Mouse (Mus musculus) heart, embryonic 15.5 days (tissue): Measurements from ENCODE around the gene Afap1. TPM values are rescaled to one million over a fixed set of nuclear protein-coding genes. Genes with fewer than 3 reads are reported as not detected.

Source experiments
- ATAC-seq: fragments of 200-750 bp; cut with Nextera tagmentation; replicated peaks from 2 replicates; pipeline ENCODE4 v1.8.0; 2017; ENCODE audit warnings: low read depth, moderate TSS enrichment; ENCODE audit not compliant: insufficient number of reproducible peaks, insufficient read depth, low FRiP score
- H3K27ac ChIP-seq: fragments of 300-500 bp; sonication (generic); 2 replicates; pipeline ENCODE4 v1.5.1; 2015; ENCODE audit warnings: mild to moderate bottlenecking, inconsistent platforms
- H3K27me3 ChIP-seq: fragments of 300-500 bp; sonication (generic); 2 replicates; pipeline ENCODE4 v1.6.1; 2015; ENCODE audit warnings: inconsistent platforms
- H3K36me3 ChIP-seq: fragments of 300-500 bp; sonication (generic); 2 replicates; pipeline ENCODE4 v1.6.1; 2015; ENCODE audit warnings: mild to moderate bottlenecking, inconsistent platforms
- H3K4me1 ChIP-seq: fragments of 300-500 bp; sonication (generic); replicated peaks from 2 replicates; pipeline ENCODE4 v1.6.1; 2015; ENCODE audit warnings: inconsistent platforms
- H3K4me2 ChIP-seq: fragments of 300-500 bp; sonication (generic); 2 replicates; pipeline ENCODE4 v1.6.1; 2015; ENCODE audit warnings: inconsistent platforms, mild to moderate bottlenecking, moderate library complexity
- H3K4me3 ChIP-seq: fragments of 300-500 bp; sonication (generic); 2 replicates; pipeline ENCODE4 v1.5.1; 2015; ENCODE audit warnings: mild to moderate bottlenecking, inconsistent platforms
- H3K9ac ChIP-seq: fragments of 300-500 bp; sonication (generic); 2 replicates; pipeline ENCODE4 v1.6.1; 2015; ENCODE audit warnings: mild to moderate bottlenecking, inconsistent platforms
- H3K9me3 ChIP-seq: fragments of 300-500 bp; sonication (generic); replicated peaks from 2 replicates; pipeline ENCODE4 v1.6.1; 2016; ENCODE audit warnings: inconsistent platforms
- WGBS: fragments of 180-500 bp; shearing (Covaris S2); methylation state at CpG from one replicate; pipeline ENCODE4 v1.1.7; 2015; ENCODE audit warnings: mixed read lengths; 5-methylcytosine and 5-hydroxymethylcytosine counted together
- polyA plus RNA-seq: library from polyadenylated mRNA; unstranded; fragments of >200 nt; fragmentation: Nextera tagmentation; extraction: Ambion mirVana; gene quantifications from 2 replicates; pipeline ENCODE4 v1.2.1, GENCODE M21; 2015

The Afap1 gene
- polyA plus RNA-seq, 1 experiment from 2014 or later = 22.6 TPM

GRCm38 (mm10) chr5:35916666-35917065, 23.5 kb downstream of the Afap1 start:
- H3K4me2 ChIP-seq = no peak overlapping the region

GRCm38 (mm10) chr5:35918387-35918786, 25.3 kb downstream of the Afap1 start:
- H3K4me3 ChIP-seq = no peak overlapping the region
- H3K36me3 ChIP-seq = no peaks in the 10 kb centered on the region
- peak overlapping the region; percentile 20 for H3K4me2 ChIP-seq
- 11% methylated on average over 8 of the region's 8 CpGs for WGBS
- H3K4me1 ChIP-seq = peaks cover 91% of the 10 kb centered on the region
- H3K9me3 ChIP-seq = no peaks in the 10 kb centered on the region
- no peaks in the 10 kb centered on the region for H3K27me3 ChIP-seq
- no peak for ATAC-seq
- peak overlapping the region; percentile 99 for H3K27ac ChIP-seq
- peak overlapping the region; percentile 32; the same call in 1 of the 2 replicates for H3K9ac ChIP-seq

More at GRCm38 (mm10) chr5:35916666-35917065, 23.5 kb downstream of the Afap1 start:
- peak overlapping the region; percentile 55; the same call in 1 of the 2 replicates for H3K27ac ChIP-seq
- ATAC-seq = no peak
- H3K4me3 ChIP-seq = no peak overlapping the region
- 51% methylated on average over 5 of the region's 5 CpGs for WGBS
- H3K27me3 ChIP-seq = no peaks in the 10 kb centered on the region
- no peaks in the 10 kb centered on the region for H3K9me3 ChIP-seq
- peaks cover 74% of the 10 kb centered on the region for H3K4me1 ChIP-seq
- no peaks in the 10 kb centered on the region for H3K36me3 ChIP-seq
- H3K9ac ChIP-seq = no peak overlapping the region

GRCm38 (mm10) chr5:35920076-35920475, 27.0 kb downstream of the Afap1 start:
- Histone ChIP-seq H3K4me1 (peaks cover 93% of the 10 kb centered on the region), H3K4me3 (no peak overlapping the region), H3K27ac (peak overlapping the region; percentile 99), H3K4me2 (no peak overlapping the region), H3K27me3 (no peaks in the 10 kb centered on the region), H3K9ac (no peak overlapping the region), H3K36me3 (no peaks in the 10 kb centered on the region), H3K9me3 (no peaks in the 10 kb centered on the region)
- 53% methylated on average over 4 of the region's 4 CpGs for WGBS
- ATAC-seq = no peak

GRCm38 (mm10) chr5:35920557-35920956, 27.4 kb downstream of the Afap1 start:
- H3K36me3 ChIP-seq = no peaks in the 10 kb centered on the region
- H3K27ac ChIP-seq = peak overlapping the region; percentile 99
- H3K4me3 ChIP-seq = no peak overlapping the region
- no peak for ATAC-seq
- H3K27me3 ChIP-seq = no peaks in the 10 kb centered on the region
- H3K9ac ChIP-seq = peak overlapping the region; percentile 45
- no peaks in the 10 kb centered on the region for H3K9me3 ChIP-seq
- H3K4me1 ChIP-seq = peaks cover 93% of the 10 kb centered on the region
- H3K4me2 ChIP-seq = peak overlapping the region; percentile 61; the same call in 1 of the 2 replicates

- 0 out of 2 replicates have a peak, but pooled peaks have one; percentile 1 for ATAC-seq
- peak overlapping the region; percentile 99 for H3K27ac ChIP-seq
- H3K4me2 ChIP-seq = peak overlapping the region; percentile 61
- 0 out of 2 replicates have a peak overlapping the region, but pooled peaks have one; percentile 1 for H3K4me3 ChIP-seq
- peaks cover 92% of the 10 kb centered on the region for H3K4me1 ChIP-seq
- H3K27me3 ChIP-seq = no peaks in the 10 kb centered on the region
- H3K9me3 ChIP-seq = no peaks in the 10 kb centered on the region
- H3K36me3 ChIP-seq = no peaks in the 10 kb centered on the region
- 24% methylated on average over 6 of the region's 6 CpGs for WGBS
- H3K9ac ChIP-seq = peak overlapping the region; percentile 45
Measured at GRCm38 (mm10) chr5:35921141-35921540, 28.0 kb downstream of the Afap1 start.

- peak; percentile 87 for ATAC-seq
- 16% methylated on average over 10 of the region's 10 CpGs for WGBS
- no peaks in the 10 kb centered on the region for H3K27me3 ChIP-seq
- H3K9ac ChIP-seq = peak overlapping the region; percentile 45
- no peaks in the 10 kb centered on the region for H3K9me3 ChIP-seq
- H3K36me3 ChIP-seq = no peaks in the 10 kb centered on the region
- H3K27ac ChIP-seq = peak overlapping the region; percentile 99
- peak overlapping the region; percentile 27 for H3K4me3 ChIP-seq
- H3K4me1 ChIP-seq = peaks cover 94% of the 10 kb centered on the region
- H3K4me2 ChIP-seq = peak overlapping the region; percentile 61
Measured at GRCm38 (mm10) chr5:35921595-35922254, 28.6 kb downstream of the Afap1 start.

- ATAC-seq = no peak
- Histone ChIP-seq H3K9ac (no peak overlapping the region), H3K27ac (peak overlapping the region; percentile 99), H3K4me2 (peak overlapping the region; percentile 61; the same call in 1 of the 2 replicates), H3K27me3 (no peaks in the 10 kb centered on the region), H3K4me3 (no peak overlapping the region), H3K9me3 (no peaks in the 10 kb centered on the region), H3K36me3 (no peaks in the 10 kb centered on the region), H3K4me1 (peaks cover 91% of the 10 kb centered on the region)
- 67% methylated on average over 6 of the region's 6 CpGs for WGBS
Measured at GRCm38 (mm10) chr5:35923448-35923847, 30.3 kb downstream of the Afap1 start.

- Histone ChIP-seq H3K9ac (peak overlapping the region; percentile 8; the same call in 1 of the 2 replicates), H3K4me1 (peaks cover 77% of the 10 kb centered on the region), H3K27ac (peak overlapping the region; percentile 99), H3K4me2 (0 out of 2 replicates have a peak overlapping the region, but pooled peaks have one; percentile 5), H3K9me3 (no peaks in the 10 kb centered on the region), H3K4me3 (no peak overlapping the region), H3K36me3 (no peaks in the 10 kb centered on the region), H3K27me3 (no peaks in the 10 kb centered on the region)
- no peak for ATAC-seq
- WGBS = 44% methylated on average over 12 of the region's 12 CpGs
Measured at GRCm38 (mm10) chr5:35925171-35925634, 32.1 kb downstream of the Afap1 start.

- WGBS = 80% methylated on average over 8 of the region's 8 CpGs
- Histone ChIP-seq H3K4me3 (no peak overlapping the region), H3K27me3 (no peaks in the 10 kb centered on the region), H3K36me3 (no peaks in the 10 kb centered on the region), H3K4me1 (peaks cover 72% of the 10 kb centered on the region), H3K9ac (no peak overlapping the region), H3K4me2 (no peak overlapping the region), H3K27ac (no peak overlapping the region), H3K9me3 (no peaks in the 10 kb centered on the region)
- no peak for ATAC-seq
Measured at GRCm38 (mm10) chr5:35926511-35926910, 33.4 kb downstream of the Afap1 start.

- no peaks in the 10 kb centered on the region for H3K9me3 ChIP-seq
- WGBS = 25% methylated on average over 5 of the region's 5 CpGs
- H3K27me3 ChIP-seq = no peaks in the 10 kb centered on the region
- H3K27ac ChIP-seq = peak overlapping the region; percentile 9; the same call in 1 of the 2 replicates
- peaks cover 5% of the 10 kb centered on the region for H3K36me3 ChIP-seq
- H3K4me2 ChIP-seq = no peak overlapping the region
- no peak overlapping the region for H3K9ac ChIP-seq
- peaks cover 68% of the 10 kb centered on the region for H3K4me1 ChIP-seq
- H3K4me3 ChIP-seq = no peak overlapping the region
- no peak for ATAC-seq
Measured at GRCm38 (mm10) chr5:35931296-35931695, 38.2 kb downstream of the Afap1 start.

GRCm38 (mm10) chr5:35933059-35933458, 39.9 kb downstream of the Afap1 start:
- Histone ChIP-seq H3K36me3 (peaks cover 8% of the 10 kb centered on the region), H3K4me3 (no peak overlapping the region), H3K9me3 (no peaks in the 10 kb centered on the region), H3K9ac (no peak overlapping the region), H3K4me2 (no peak overlapping the region), H3K27ac (peak overlapping the region; percentile 48), H3K4me1 (peaks cover 57% of the 10 kb centered on the region), H3K27me3 (no peaks in the 10 kb centered on the region)
- ATAC-seq = no peak
- WGBS = 37% methylated on average over 10 of the region's 10 CpGs

- peaks cover 76% of the 10 kb centered on the region for H3K4me1 ChIP-seq
Measured at GRCm38 (mm10) chr5:35935939-35936338, 42.8 kb downstream of the Afap1 start.

More at GRCm38 (mm10) chr5:35935939-35936338, 42.8 kb downstream of the Afap1 start:
- Histone ChIP-seq H3K4me2 (no peak overlapping the region), H3K4me3 (no peak overlapping the region), H3K27ac (no peak overlapping the region), H3K27me3 (no peaks in the 10 kb centered on the region), H3K9me3 (no peaks in the 10 kb centered on the region), H3K36me3 (peaks cover 8% of the 10 kb centered on the region), H3K9ac (no peak overlapping the region)
- no peak for ATAC-seq
- WGBS = 77% methylated on average over 7 of the region's 7 CpGs
